Mouse (Mus musculus) layer of hippocampus, adult 11-12 months (tissue): ENCODE measurements around the gene Fam174a.

ENCODE experiments used
- DNase-seq: peaks from one replicate; pipeline ENCODE4 v3.0.0; 2022; ENCODE audit warnings: low spot score

The Fam174a gene

GRCm38 (mm10) chr1:95313393-95314228 lies at the start of gene Fam174a:
TSS of gene Fam174a (plus strand) at chr1:95313623.
- peak; percentile 95 for DNase-seq

GRCm38 (mm10) chr1:95263843-95264242 lies 49.6 kb upstream of the Fam174a start:
- DNase-seq: no peak

GRCm38 (mm10) chr1:95267950-95268724 lies 45.3 kb upstream of the Fam174a start:
- peak; percentile 23 for DNase-seq

- DNase-seq: no peak
Measured at GRCm38 (mm10) chr1:95273321-95273720, 40.1 kb upstream of the Fam174a start.

GRCm38 (mm10) chr1:95308324-95308723 lies 5.1 kb upstream of the Fam174a start:
- DNase-seq: no peak

GRCm38 (mm10) chr1:95314229-95314555 lies 769 bp downstream of the Fam174a start:
- no peak for DNase-seq

- DNase-seq: peak; percentile 19
Measured at GRCm38 (mm10) chr1:95315981-95316380, 2.6 kb downstream of the Fam174a start.

- DNase-seq: no peak
Measured at GRCm38 (mm10) chr1:95322219-95322618, 8.8 kb downstream of the Fam174a start.

- DNase-seq: no peak
Measured at GRCm38 (mm10) chr1:95323004-95323403, 9.6 kb downstream of the Fam174a start.

GRCm38 (mm10) chr1:95326856-95327255 lies 13.4 kb downstream of the Fam174a start:
- DNase-seq: no peak

GRCm38 (mm10) chr1:95339618-95340017 lies 26.2 kb downstream of the Fam174a start:
- DNase-seq: no peak

GRCm38 (mm10) chr1:95342242-95342641 lies 28.8 kb downstream of the Fam174a start:
- peak; percentile 62 for DNase-seq

GRCm38 (mm10) chr1:95343585-95344485 lies 30.4 kb downstream of the Fam174a start:
- DNase-seq: no peak

- DNase-seq: no peak
Measured at GRCm38 (mm10) chr1:95354146-95354545, 40.7 kb downstream of the Fam174a start.

- no peak for DNase-seq
Measured at GRCm38 (mm10) chr1:95356904-95357303, 43.5 kb downstream of the Fam174a start.

- DNase-seq: no peak
Measured at GRCm38 (mm10) chr1:95363692-95364091, 50.3 kb downstream of the Fam174a start.

- DNase-seq: no peak
Measured at GRCm38 (mm10) chr1:95366616-95367373, 53.4 kb downstream of the Fam174a start.

- no peak for DNase-seq
Measured at GRCm38 (mm10) chr1:95367748-95368147, 54.3 kb downstream of the Fam174a start.

- no peak for DNase-seq
Measured at GRCm38 (mm10) chr1:95375443-95375842, 62.0 kb downstream of the Fam174a start.

- DNase-seq: no peak
Measured at GRCm38 (mm10) chr1:95381028-95381427, 67.6 kb downstream of the Fam174a start.
